Mouse (Mus musculus) adrenal gland, adult 8-10 months (tissue): ENCODE measurements around the gene H2-T24. TPM values are rescaled to one million over a fixed set of nuclear protein-coding genes. Genes with fewer than 3 reads are reported as not detected.

Source experiments
- DNase-seq: peaks from one replicate; pipeline ENCODE4 v3.0.0; 2022
- microRNA-seq, 2 experiments: library from miRNA; unstranded; fragments of <30 nt; microRNA quantifications; one replicate each; pipeline ENCODE4 v1.2.0; 2022
- total RNA-seq, 4 experiments: library from RNA; stranded (reverse); gene quantifications; 2 replicates each; pipeline ENCODE4 v1.2.4; 2022

Gene H2-T24
- total RNA-seq, 4 experiments from 2014 or later: 6.0 to 9.2 (median 6.9) TPM

GRCm38 (mm10) chr17:35981776-35982175 is 38.6 kb downstream of the H2-T24 start:
- no peak for DNase-seq

DNA sequence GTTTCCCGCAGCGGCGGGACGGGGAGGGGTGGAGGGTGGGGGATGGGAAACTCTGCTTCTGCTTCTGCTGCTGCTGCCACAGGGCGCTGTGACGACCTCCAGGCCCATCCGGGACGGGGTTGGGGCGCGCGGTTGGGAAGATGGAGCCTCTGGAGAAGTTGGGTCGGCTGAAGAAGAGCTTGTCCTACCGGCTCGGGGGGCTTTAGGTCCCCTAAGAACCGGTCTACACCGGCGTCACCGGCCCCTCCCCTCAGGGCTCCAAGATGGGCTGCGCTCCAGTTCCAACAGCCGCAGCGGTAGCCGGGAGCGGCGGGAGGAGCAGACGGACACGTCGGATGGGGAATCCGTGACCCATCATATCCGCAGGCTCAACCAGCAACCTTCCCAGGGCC is 40.0 kb downstream of the H2-T24 start:
- peak; percentile 51 for DNase-seq

DNA sequence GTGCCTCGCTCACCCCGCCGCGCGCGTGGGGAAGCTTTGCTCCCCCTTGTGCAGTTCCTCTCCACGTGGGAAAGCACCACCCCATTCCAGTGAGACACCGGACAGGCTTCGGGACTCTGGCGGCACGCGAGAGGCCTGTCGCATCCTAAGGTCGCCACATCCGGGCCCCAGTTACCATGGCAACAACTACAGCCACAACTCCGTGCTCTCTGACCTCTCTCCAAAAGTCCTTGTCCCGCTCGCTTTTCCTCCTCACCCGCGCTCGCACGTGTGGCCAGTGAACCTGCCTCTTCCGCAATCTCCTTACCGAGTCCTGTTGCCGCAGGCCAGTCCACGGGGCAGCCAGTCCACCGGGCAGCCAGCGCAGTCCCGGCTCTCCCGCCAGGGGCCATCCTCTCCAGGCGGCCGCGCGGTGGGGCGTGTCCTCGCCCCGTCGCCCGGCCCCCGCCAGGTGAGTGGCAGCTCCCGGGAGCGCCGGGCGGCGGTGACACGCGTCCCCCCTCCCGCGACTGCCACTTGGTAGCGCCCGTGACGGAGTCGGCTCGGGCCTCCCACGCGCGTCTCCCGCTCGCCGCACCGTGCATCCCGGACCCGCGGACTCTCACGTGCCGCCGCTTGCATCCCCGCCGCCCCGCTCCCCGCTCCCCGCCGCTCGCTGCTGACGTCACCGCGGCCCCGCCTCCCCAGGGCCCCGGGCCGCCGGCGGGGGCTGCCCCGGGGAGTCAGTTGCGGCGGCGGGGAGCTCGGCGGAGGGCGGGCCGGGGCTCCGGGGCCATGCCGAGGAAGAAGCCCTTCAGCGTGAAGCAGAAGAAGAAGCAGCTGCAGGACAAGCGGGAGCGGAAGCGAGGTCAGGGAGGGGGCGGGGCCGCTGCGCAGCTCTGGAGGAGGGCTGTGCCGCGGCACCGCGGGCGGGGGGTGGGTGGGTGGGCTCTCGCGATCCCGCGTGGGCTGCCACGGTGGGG is 40.7 kb downstream of the H2-T24 start, which contains the start of the genes Gnl1 and Prr3:
Gene Gnl1 (plus strand): TSS at position 451 of the 962 bp plus-strand sequence.
Gene Prr3 (minus strand): TSS at position 836 of the 962 bp plus-strand sequence.
- peak; percentile 92 for DNase-seq

- DNase-seq: peak; percentile 44
Observed at GRCm38 (mm10) chr17:35978811-35979400, 41.5 kb downstream of the H2-T24 start.

GRCm38 (mm10) chr17:35972131-35972530 is 48.2 kb downstream of the H2-T24 start:
- DNase-seq: no peak

- DNase-seq: peak; percentile 98
Observed at GRCm38 (mm10) chr17:35969418-35970389, 50.7 kb downstream of the H2-T24 start, which contains the start of gene Abcf1. TSS of gene Abcf1 (minus strand) at chr17:35969761.

DNA sequence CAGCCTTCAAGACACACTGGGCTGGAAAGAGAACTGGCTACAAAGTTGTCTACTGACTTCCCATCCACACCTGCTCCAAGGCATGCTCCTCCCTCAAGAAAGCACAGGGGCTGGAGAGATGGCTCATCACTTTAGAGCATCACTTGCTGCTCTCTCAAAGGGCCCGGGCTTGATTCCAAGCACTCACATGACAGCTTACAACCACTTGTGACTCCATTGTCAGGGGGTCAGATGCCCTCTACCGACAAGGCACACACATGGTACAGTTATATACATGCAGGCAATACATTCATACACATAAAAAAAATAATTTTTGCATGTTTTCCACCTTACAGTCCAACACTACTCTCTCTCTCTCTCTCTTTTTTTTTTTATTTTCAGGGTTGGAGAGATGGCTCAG is 52.7 kb downstream of the H2-T24 start:
- DNase-seq: no peak

GRCm38 (mm10) chr17:35963279-35963678 is 57.1 kb downstream of the H2-T24 start:
- no peak for DNase-seq

DNA sequence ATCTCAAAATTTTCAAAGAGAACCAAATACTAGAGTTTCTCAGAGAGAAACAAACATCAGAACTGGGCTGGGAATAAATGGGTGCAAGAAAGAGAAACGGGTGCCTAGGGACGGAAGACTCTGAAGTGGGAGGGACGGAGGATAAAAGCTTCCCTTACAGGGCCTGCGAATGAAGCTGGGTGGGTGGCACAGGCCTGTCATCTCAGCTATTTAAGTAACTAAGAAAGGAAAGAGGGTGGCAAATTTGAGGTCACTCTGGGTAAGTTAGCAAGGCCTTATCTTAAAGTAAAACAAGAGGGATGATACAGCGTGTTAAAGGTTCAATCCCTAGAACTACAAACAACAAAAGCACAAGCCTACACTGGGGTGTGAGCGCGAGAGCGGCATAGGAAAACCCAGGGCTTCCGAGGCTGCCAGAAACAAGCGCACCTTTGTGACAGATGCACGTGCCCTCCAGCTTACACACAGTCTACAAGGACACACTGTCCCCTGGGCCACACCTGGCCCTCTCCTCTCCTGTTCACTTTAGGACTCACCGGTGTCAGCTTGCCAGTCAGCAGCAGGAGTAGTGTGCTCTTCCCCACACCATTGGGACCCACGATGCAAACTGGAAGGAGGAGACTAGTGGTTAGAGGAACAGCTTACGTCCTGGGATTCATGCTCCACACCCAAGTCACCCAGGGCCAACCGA is 61.7 kb downstream of the H2-T24 start:
- DNase-seq: no peak

Small RNAs within 50 kb of the gene (microRNA-seq; reads per million reads assigned to microRNA genes)
- 61.3 to 141 reads per million in 2 experiments for gene Mir877

Other genes starting within 250 kb of the H2-T24 start
- gene Ier3, start 198.9 kb downstream of the H2-T24 start, total RNA-seq: 10 to 100 TPM in 3 of 4 experiments, 1 to 10 TPM in 1; 8.3 to 19.3 (median 13.7) TPM
- gene Flot1, start 197.3 kb downstream of the H2-T24 start, total RNA-seq: 100 to 1,000 TPM in 2 of 4 experiments, 10 to 100 TPM in 2; 57.2 to 117 (median 94.8) TPM
- gene Tubb5, start 182.3 kb downstream of the H2-T24 start, total RNA-seq: 100 to 1,000 TPM; 141 to 168 (median 159) TPM
- gene Mdc1, start 179.0 kb downstream of the H2-T24 start, total RNA-seq: 10 to 100 TPM; 20.9 to 28.2 (median 24.1) TPM
- gene Nrm, start 159.2 kb downstream of the H2-T24 start, total RNA-seq: 1 to 10 TPM; 2.5 to 5.4 (median 5.0) TPM
- 10 to 100 TPM; 35.4 to 47.9 (median 40.0) TPM for gene Ppp1r18, start 155.0 kb downstream of the H2-T24 start, total RNA-seq
- 10 to 100 TPM; 40.6 to 57.8 (median 52.0) TPM for gene Dhx16, start 140.7 kb downstream of the H2-T24 start, total RNA-seq
- 10 to 100 TPM; 33.1 to 46.5 (median 40.3) TPM for gene 2310061I04Rik, start 123.1 kb downstream of the H2-T24 start, total RNA-seq
- 10 to 100 TPM; 34.8 to 61.0 (median 44.9) TPM for gene Atat1, start 110.5 kb downstream of the H2-T24 start, total RNA-seq
- 100 to 1,000 TPM in 2 of 4 experiments, 10 to 100 TPM in 2; 81.7 to 102 (median 99.4) TPM for gene Mrps18b, start 104.2 kb downstream of the H2-T24 start, total RNA-seq
- gene Ppp1r10, start 104.1 kb downstream of the H2-T24 start, total RNA-seq: 100 to 1,000 TPM in 1 of 4 experiments, 10 to 100 TPM in 3; 65.5 to 105 (median 89.6) TPM
- gene Abcf1, start 50.8 kb downstream of the H2-T24 start, total RNA-seq: 100 to 1,000 TPM in 1 of 4 experiments, 10 to 100 TPM in 3; 87.1 to 104 (median 93.9) TPM
- 10 to 100 TPM; 52.4 to 65.5 (median 59.7) TPM for gene Gnl1, start 40.7 kb downstream of the H2-T24 start, total RNA-seq
- 10 to 100 TPM; 19.0 to 38.5 (median 27.2) TPM for gene Prr3, start 40.3 kb downstream of the H2-T24 start, total RNA-seq
- gene H2-T23, start 12.3 kb upstream of the H2-T24 start, total RNA-seq: 100 to 1,000 TPM in 1 of 4 experiments, 10 to 100 TPM in 3; 65.8 to 110 (median 93.4) TPM
- 10 to 100 TPM; 33.8 to 65.4 (median 46.3) TPM for gene H2-T22, start 22.2 kb upstream of the H2-T24 start, total RNA-seq
- under 1 TPM in 2 of 4 experiments, not detected in 2; 0.17 to 0.30 TPM for gene Gm6034, start 22.4 kb upstream of the H2-T24 start, total RNA-seq
- 1 to 10 TPM; 5.8 to 7.9 (median 6.7) TPM for gene Gm11127, start 37.8 kb upstream of the H2-T24 start, total RNA-seq
- gene Gm19684, start 101.1 kb upstream of the H2-T24 start, total RNA-seq: 1 to 10 TPM in 1 of 4 experiments, under 1 TPM in 3; 0.23 to 1.1 (median 0.58) TPM
- under 1 TPM in 2 of 4 experiments, not detected in 2; 0.62 to 0.65 TPM for gene Gm7030, start 108.9 kb upstream of the H2-T24 start, total RNA-seq
- gene Gm8909, start 148.0 kb upstream of the H2-T24 start, total RNA-seq: 1 to 10 TPM in 1 of 4 experiments, under 1 TPM in 1, not detected in 2; 0.40 to 1.2 TPM
- not detected for gene H2-T3, start 169.7 kb upstream of the H2-T24 start, total RNA-seq
- gene Rpp21, start 237.5 kb upstream of the H2-T24 start, total RNA-seq: 10 to 100 TPM; 38.8 to 46.8 (median 43.4) TPM